Comparison of ENCODE assay signal across 19 mouse cellular contexts in the genomic region with DNA sequence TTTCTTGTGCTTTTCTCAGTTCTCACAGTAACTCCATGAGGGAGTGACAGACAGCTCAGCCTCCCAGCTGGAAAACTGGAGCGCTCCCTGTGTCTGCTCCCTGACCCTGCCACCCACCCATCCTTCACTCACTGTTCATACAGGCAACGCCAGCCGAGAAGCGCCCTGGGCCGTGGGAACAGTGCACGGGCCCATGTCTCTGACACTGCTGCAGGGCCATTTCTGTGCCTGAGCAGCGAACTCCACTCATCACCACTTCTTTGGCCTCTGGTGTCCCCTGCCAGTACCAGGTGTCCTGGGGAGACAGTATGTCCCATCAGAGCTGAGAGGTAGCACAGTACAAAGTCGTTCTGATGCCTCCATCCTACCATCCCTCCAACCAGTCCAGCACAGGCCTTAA. TPM values are rescaled to one million over a fixed set of nuclear protein-coding genes. Genes with fewer than 3 reads are reported as not detected.
A peak's percentile ranks its signal among the peaks of the same experiment; 100 is the strongest.
DNase-seq lines count a peak whose midpoint lies in the region; ATAC-seq and TF ChIP-seq lines count a peak whose summit lies in the region.
"Had no signal": no experiment of that assay in that cellular context is flagged by ENCODE, and none has a peak within 500 bp of the region (broad histone marks: within the 10 kb centered on the region; RNA-seq: fewer than 3 reads in every experiment).

No protein-coding gene starts in this region.

- H3K27ac ChIP-seq in hindbrain, embryonic 10.5 days = peak overlapping the region; percentile 45; the same call in 1 of the 2 replicates
- H3K27ac ChIP-seq in hindbrain, embryonic 14.5 days = no peak overlapping the region
- no peak overlapping the region for H3K27ac ChIP-seq in midbrain, embryonic 11.5 days (ENCODE audit: low read depth, low read length)
- H3K27ac ChIP-seq in midbrain, embryonic 15.5 days = no peak overlapping the region
- H3K27ac ChIP-seq in embryonic facial prominence, embryonic 12.5 days = no peak overlapping the region
- H3K27ac ChIP-seq in forebrain, postnatal 0 days (ENCODE audit: low read depth, low read length) = no peak overlapping the region
- H3K27ac ChIP-seq: forebrain, embryonic 10.5 days; forebrain, embryonic 13.5 days; gastrocnemius, adult 2 months; hindbrain, embryonic 15.5 days; intestine, embryonic 15.5 days had no signal

- H3K4me1 ChIP-seq in hindbrain, embryonic 10.5 days (replicated peaks) = peaks cover 26% of the 10 kb centered on the region
- H3K4me1 ChIP-seq in hindbrain, embryonic 14.5 days (replicated peaks; ENCODE audit: control insufficient read depth, insufficient read depth, low read length) = no peaks in the 10 kb centered on the region
- no peaks in the 10 kb centered on the region for H3K4me1 ChIP-seq in midbrain, embryonic 11.5 days (ENCODE audit: control insufficient read depth, insufficient read depth, low read length)
- H3K4me1 ChIP-seq in midbrain, embryonic 15.5 days = 0 out of 2 replicates have a peak, but pooled peaks cover 4% of the 10 kb centered on the region
- H3K4me1 ChIP-seq in embryonic facial prominence, embryonic 12.5 days = no peaks in the 10 kb centered on the region
- no peaks in the 10 kb centered on the region for H3K4me1 ChIP-seq in forebrain, postnatal 0 days (ENCODE audit: insufficient read depth)
- H3K4me1 ChIP-seq: forebrain, embryonic 13.5 days; intestine, embryonic 15.5 days had no signal

- H3K9me3 ChIP-seq in hindbrain, embryonic 10.5 days = no peaks in the 10 kb centered on the region
- no peaks in the 10 kb centered on the region for H3K9me3 ChIP-seq in hindbrain, embryonic 14.5 days (ENCODE audit: control insufficient read depth, low read length)
- no peaks in the 10 kb centered on the region for H3K9me3 ChIP-seq in midbrain, embryonic 11.5 days (ENCODE audit: control insufficient read depth, low read length)
- H3K9me3 ChIP-seq in midbrain, embryonic 15.5 days = no peaks in the 10 kb centered on the region
- H3K9me3 ChIP-seq in embryonic facial prominence, embryonic 12.5 days = no peaks in the 10 kb centered on the region
- no peaks in the 10 kb centered on the region for H3K9me3 ChIP-seq in forebrain, postnatal 0 days (ENCODE audit: low read length)
- H3K9me3 ChIP-seq: forebrain, embryonic 10.5 days; forebrain, embryonic 13.5 days; hindbrain, embryonic 15.5 days; intestine, embryonic 15.5 days had no signal

- H3K27me3 ChIP-seq in hindbrain, embryonic 10.5 days (ENCODE audit: insufficient read depth, poor library complexity, severe bottlenecking) = no peaks in the 10 kb centered on the region
- no peaks in the 10 kb centered on the region for H3K27me3 ChIP-seq in hindbrain, embryonic 14.5 days (ENCODE audit: control insufficient read depth, insufficient read depth, low read length)
- H3K27me3 ChIP-seq in midbrain, embryonic 11.5 days (ENCODE audit: control insufficient read depth, insufficient read depth, low read length) = no peaks in the 10 kb centered on the region
- H3K27me3 ChIP-seq in midbrain, embryonic 15.5 days (replicated peaks) = no peaks in the 10 kb centered on the region
- H3K27me3 ChIP-seq in embryonic facial prominence, embryonic 12.5 days = no peaks in the 10 kb centered on the region
- no peaks in the 10 kb centered on the region for H3K27me3 ChIP-seq in forebrain, postnatal 0 days (ENCODE audit: insufficient read depth, low read length)
- H3K27me3 ChIP-seq: forebrain, embryonic 13.5 days; hindbrain, embryonic 15.5 days; intestine, embryonic 15.5 days had no signal

- no peak overlapping the region for H3K9ac ChIP-seq in hindbrain, embryonic 14.5 days
- no peak overlapping the region for H3K9ac ChIP-seq in midbrain, embryonic 11.5 days (ENCODE audit: low read length)
- no peak overlapping the region for H3K9ac ChIP-seq in midbrain, embryonic 15.5 days
- H3K9ac ChIP-seq in embryonic facial prominence, embryonic 12.5 days = no peak overlapping the region
- H3K9ac ChIP-seq in forebrain, postnatal 0 days = no peak overlapping the region
- H3K9ac ChIP-seq: forebrain, embryonic 13.5 days; hindbrain, embryonic 15.5 days; intestine, embryonic 15.5 days had no signal

- DNase-seq in hindbrain, embryonic 10.5 days (ENCODE audit: low spot score) = peak; percentile 1
- DNase-seq in hindbrain, embryonic 14.5 days (ENCODE audit: low spot score) = no peak
- peak; percentile 72 for DNase-seq in midbrain, embryonic 11.5 days (ENCODE audit: low spot score, missing footprints)
- DNase-seq in forebrain, postnatal 0 days = no peak
- DNase-seq: cerebellum, adult 11 months; cerebellum, adult 9-11 months; gastrocnemius, postnatal 14 days; heart, postnatal 36 days had no signal

- no peaks in the 10 kb centered on the region for H3K36me3 ChIP-seq in hindbrain, embryonic 10.5 days
- H3K36me3 ChIP-seq in hindbrain, embryonic 14.5 days (replicated peaks; ENCODE audit: control insufficient read depth, insufficient read depth) = no peaks in the 10 kb centered on the region
- no peaks in the 10 kb centered on the region for H3K36me3 ChIP-seq in midbrain, embryonic 11.5 days (ENCODE audit: control insufficient read depth, insufficient read depth, low read length)
- no peaks in the 10 kb centered on the region for H3K36me3 ChIP-seq in midbrain, embryonic 15.5 days (replicated peaks)
- no peaks in the 10 kb centered on the region for H3K36me3 ChIP-seq in embryonic facial prominence, embryonic 12.5 days
- no peaks in the 10 kb centered on the region for H3K36me3 ChIP-seq in forebrain, postnatal 0 days (ENCODE audit: insufficient read depth)
- H3K36me3 ChIP-seq: forebrain, embryonic 10.5 days; hindbrain, embryonic 15.5 days; intestine, embryonic 15.5 days had no signal

- no peak for TF ChIP-seq CTCF in forebrain, postnatal 0 days (IDR thresholded peaks at IDR 0.05; ENCODE audit: low read depth)

- 58% methylated on average over 8 of the region's 8 CpGs for WGBS in hindbrain, embryonic 10.5 days
- 65% methylated on average over 8 of the region's 8 CpGs for WGBS in hindbrain, embryonic 14.5 days
- 84% methylated on average over 8 of the region's 8 CpGs for WGBS in midbrain, embryonic 11.5 days
- WGBS in midbrain, embryonic 15.5 days = 79% methylated on average over 8 of the region's 8 CpGs
- WGBS in embryonic facial prominence, embryonic 12.5 days = 71% methylated on average over 8 of the region's 8 CpGs
- whole genome bisulfite sequencing in forebrain, postnatal 0 days = 86% methylated on average over 8 of the region's 8 CpGs

- H3K4me3 ChIP-seq in hindbrain, embryonic 10.5 days = no peak overlapping the region
- no peak overlapping the region for H3K4me3 ChIP-seq in hindbrain, embryonic 14.5 days (replicated peaks; ENCODE audit: low read length)
- no peak overlapping the region for H3K4me3 ChIP-seq in midbrain, embryonic 11.5 days (ENCODE audit: low read depth, low read length)
- H3K4me3 ChIP-seq in midbrain, embryonic 15.5 days = no peak overlapping the region
- no peak overlapping the region for H3K4me3 ChIP-seq in embryonic facial prominence, embryonic 12.5 days
- no peak overlapping the region for H3K4me3 ChIP-seq in forebrain, postnatal 0 days (ENCODE audit: low read depth, low read length)
- H3K4me3 ChIP-seq: forebrain, embryonic 10.5 days; forebrain, embryonic 13.5 days; gastrocnemius, adult 2 months; hindbrain, embryonic 15.5 days; intestine, embryonic 15.5 days had no signal

- H3K4me2 ChIP-seq in hindbrain, embryonic 14.5 days (replicated peaks) = no peak overlapping the region
- no peak overlapping the region for H3K4me2 ChIP-seq in midbrain, embryonic 11.5 days
- H3K4me2 ChIP-seq in midbrain, embryonic 15.5 days = no peak overlapping the region
- no peak overlapping the region for H3K4me2 ChIP-seq in embryonic facial prominence, embryonic 12.5 days (replicated peaks)
- no peak overlapping the region for H3K4me2 ChIP-seq in forebrain, postnatal 0 days (ENCODE audit: low read depth)
- H3K4me2 ChIP-seq: forebrain, embryonic 13.5 days; heart, embryonic 11.5 days; hindbrain, embryonic 15.5 days; intestine, embryonic 15.5 days had no signal

- no peak for ATAC-seq in hindbrain, embryonic 14.5 days (ENCODE audit: low FRiP score)
- no peak for ATAC-seq in midbrain, embryonic 11.5 days (ENCODE audit: low FRiP score)
- ATAC-seq in midbrain, embryonic 15.5 days (replicated peaks) = no peak
- 0 out of 2 replicates have a peak, but pooled peaks have one; percentile 32 for ATAC-seq in embryonic facial prominence, embryonic 12.5 days (ENCODE audit: insufficient number of reproducible peaks, insufficient read depth, low FRiP score, low TSS enrichment)
- ATAC-seq in forebrain, postnatal 0 days = no peak
- ATAC-seq: CD4-positive, CD25-positive, alpha-beta regulatory T cell, adult 4 months; forebrain, embryonic 13.5 days; forebrain, embryonic 16.5 days had no signal

RNA-seq across cellular contexts. Expression of a gene that starts 10.6 kb away (rescaled TPM):
- 0.18 and 0.37 TPM in 2 replicates for polyA plus RNA-seq in hindbrain, embryonic 10.5 days (2016; fragmentation: Nextera tagmentation; extraction: Ambion mirVana)
- 0.13 and 0.27 TPM in 2 replicates for polyA plus RNA-seq in hindbrain, embryonic 14.5 days (2014; fragmentation: Nextera tagmentation; extraction: Ambion mirVana)
- 0.12 and 0.25 TPM in 2 replicates for polyA plus RNA-seq in midbrain, embryonic 11.5 days (2014; fragmentation: Nextera tagmentation; extraction: Ambion mirVana)
- polyA plus RNA-seq in midbrain, embryonic 15.5 days (2015; fragmentation: Nextera tagmentation; extraction: Ambion mirVana) = 0.14 TPM in 2 replicates
- polyA plus RNA-seq in embryonic facial prominence, embryonic 12.5 days (2016; fragmentation: Nextera tagmentation; extraction: Ambion mirVana) = 0.42 and 0.55 TPM in 2 replicates
- total RNA-seq in forebrain, postnatal 0 days (2014; rRNA removed) = 0.46 and 1.5 TPM in 2 replicates
- 0.15 TPM in 1 of 2 replicates, not detected in the other for polyA plus RNA-seq in forebrain, postnatal 0 days (2015; fragmentation: Nextera tagmentation; extraction: Ambion mirVana)
- total RNA-seq: common myeloid progenitor, adult 5-6 weeks had no signal
- polyA plus RNA-seq: hindbrain, embryonic 15.5 days had no signal

Comparison
In these comparisons a context has a peak if more than half of its experiments do, and no peak if none do; other contexts are left out.
1. DNase-seq: peak in hindbrain, embryonic 10.5 days (single experiment) and midbrain, embryonic 11.5 days (single experiment); none in hindbrain, embryonic 14.5 days (single experiment) and forebrain, postnatal 0 days (single experiment).